Mouse (Mus musculus): ENCODE data around the gene Rln3.

- no peak for TF ChIP-seq GATA1 (IDR thresholded peaks at IDR 0.05; ENCODE audit: borderline replicate concordance, low read length)
- no peak for TF ChIP-seq FLI1 (IDR thresholded peaks at IDR 0.05; ENCODE audit: low read length)
These were observed 29.0 kb downstream of the Rln3 start for GRCm38 (mm10) chr8:84015833-84016232.

Data from megakaryocyte, embryonic 14.5 days (primary cell).